Mouse (Mus musculus) kidney, postnatal 14 days (tissue): ENCODE measurements around the gene Resf1.
"Not testable (repeated sequence)": the region's sequence is repeated elsewhere in the genome, so short reads cannot be mapped to it uniquely, and the experiment has no call there.

Experiments used
- DNase-seq: peaks from one replicate; pipeline ENCODE4 v3.0.0; 2022; ENCODE audit warnings: mixed read lengths

Gene Resf1

DNA sequence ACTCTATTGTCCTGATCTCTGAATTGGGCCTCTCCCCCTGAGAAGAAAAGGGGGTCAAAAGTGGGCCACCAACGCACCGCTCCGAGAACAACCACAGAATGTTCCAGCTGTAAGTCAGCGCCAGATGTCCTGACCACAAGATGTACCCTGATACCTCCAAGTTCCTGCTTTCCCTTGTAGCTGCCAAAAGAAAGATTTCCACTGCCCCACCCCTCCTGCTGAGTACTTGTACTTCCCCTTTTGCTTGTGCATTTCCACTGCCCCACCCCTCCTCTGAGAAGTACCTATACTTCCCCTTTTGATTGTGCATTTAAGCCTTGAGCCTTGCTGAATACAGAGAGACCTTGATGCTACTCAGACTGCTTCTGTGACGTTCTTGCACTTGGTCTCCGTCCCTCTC is 39.0 kb downstream of the Resf1 start:
- DNase-seq: not testable (repeated sequence)

DNA sequence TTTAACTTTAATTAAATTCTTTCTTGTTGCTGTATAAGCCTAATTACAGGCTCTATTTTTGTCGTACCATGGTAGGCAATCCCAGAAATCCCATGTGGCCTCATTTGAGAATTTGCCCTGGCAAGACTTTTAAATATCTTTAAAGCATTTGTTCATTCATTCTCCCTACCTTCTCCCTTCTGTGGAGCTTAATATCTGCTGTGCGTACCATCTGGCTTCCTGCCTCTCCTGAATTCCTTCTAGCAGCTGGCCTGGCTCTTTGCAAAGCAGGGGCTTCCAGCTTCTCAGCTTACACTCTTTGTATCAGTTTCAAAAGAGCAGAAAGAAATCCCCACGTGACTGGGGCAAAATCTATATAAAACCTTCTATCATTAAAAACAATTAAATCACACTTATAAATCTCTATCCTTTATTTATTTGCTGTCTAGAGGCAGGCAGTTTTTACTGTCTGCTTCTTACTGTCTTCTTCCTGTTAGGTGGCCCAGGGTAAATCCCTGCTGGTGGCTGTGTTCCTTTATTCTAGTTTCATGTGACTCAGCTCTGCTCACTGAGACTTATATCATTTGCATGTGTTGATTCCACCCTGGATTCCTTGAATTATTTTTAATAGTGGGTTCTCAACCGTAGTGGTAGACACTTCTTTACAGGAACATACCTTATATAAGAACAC is 45.7 kb downstream of the Resf1 start:
- DNase-seq: no peak

DNA sequence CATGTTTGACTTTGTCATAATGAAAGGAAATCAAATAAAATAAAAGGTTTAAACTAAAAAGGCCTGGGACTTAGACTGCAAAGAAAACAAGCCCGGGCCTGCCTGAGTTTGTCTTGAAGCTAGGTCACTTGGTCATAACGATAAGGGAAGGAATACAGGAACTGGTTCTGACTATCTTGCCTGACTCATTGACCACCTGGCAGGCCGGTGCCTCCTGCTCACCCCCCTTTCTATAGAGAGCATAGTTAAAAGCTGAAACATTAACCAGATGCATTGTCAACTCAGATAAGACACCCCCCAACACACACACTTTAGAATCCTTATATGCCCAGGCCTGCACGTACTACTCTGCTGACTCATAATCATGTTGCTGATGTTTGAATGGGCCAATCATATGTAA is 46.6 kb downstream of the Resf1 start:
- DNase-seq: not testable (repeated sequence)

DNA sequence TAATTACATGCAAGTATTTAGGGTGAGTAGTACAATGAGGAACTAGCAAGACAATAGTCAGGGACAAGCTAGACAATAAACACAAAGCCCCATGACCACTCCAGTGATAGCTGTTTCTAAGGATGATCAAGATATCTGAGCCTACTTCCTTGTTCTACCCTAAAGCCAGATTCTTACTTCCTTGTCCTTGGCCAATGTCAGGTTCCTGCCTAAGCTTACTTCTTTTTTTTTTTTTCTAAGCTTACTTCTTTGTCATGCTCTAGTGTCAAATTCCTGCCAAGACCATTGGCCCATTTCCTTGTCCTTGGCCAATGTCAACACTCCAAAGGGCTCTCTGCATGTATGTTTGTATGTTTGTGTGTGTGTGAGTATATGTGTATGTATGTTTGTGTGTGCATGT is 47.9 kb downstream of the Resf1 start:
- DNase-seq: no peak

DNA sequence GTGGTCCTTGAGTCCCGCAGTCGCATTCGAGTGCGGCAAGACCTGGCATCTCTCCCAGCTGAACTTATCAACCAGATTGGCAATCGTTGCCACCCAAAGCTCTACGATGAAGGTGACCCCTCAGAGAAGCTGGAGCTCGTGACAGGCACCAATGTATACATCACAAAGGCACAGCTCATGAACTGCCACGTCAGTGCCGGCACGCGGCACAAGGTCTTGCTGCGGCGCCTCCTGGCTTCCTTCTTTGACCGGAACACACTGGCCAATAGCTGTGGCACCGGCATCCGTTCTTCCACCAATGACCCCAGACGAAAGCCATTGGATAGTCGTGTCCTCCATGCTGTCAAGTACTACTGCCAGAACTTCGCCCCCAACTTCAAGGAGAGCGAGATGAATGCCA is 53.3 kb downstream of the Resf1 start:
- not testable (repeated sequence) for DNase-seq

GRCm38 (mm10) chr6:149365975-149366374 is 56.8 kb downstream of the Resf1 start:
- DNase-seq: not testable (repeated sequence)

GRCm38 (mm10) chr6:149366403-149366802 is 57.2 kb downstream of the Resf1 start:
- no peak for DNase-seq

GRCm38 (mm10) chr6:149374986-149375457 is 65.8 kb downstream of the Resf1 start:
- peak; percentile 85 for DNase-seq

DNA sequence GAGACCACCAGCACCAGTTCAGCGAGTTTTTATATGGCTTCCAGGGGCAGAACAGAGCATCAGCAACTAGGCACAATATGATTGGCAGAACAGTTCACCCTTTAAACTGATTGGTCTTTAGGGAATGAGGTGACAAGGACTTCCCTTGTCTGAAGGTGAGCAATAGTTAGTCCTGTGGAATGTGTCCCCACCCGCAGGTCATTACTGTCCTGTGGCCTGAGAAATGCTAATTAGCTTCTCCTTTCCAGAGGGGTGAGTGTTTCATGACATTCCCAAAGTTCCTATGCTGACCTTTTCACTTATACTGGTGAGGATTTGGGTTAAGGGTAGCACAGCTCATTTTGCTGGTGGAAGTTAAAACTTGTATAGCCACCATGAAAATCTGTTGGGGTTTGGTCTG is 74.3 kb downstream of the Resf1 start:
- peak; percentile 20 for DNase-seq
